Mouse (Mus musculus) ES-CJ7 (cell line): ENCODE measurements around the gene Maco1.
"Not testable (repeated sequence)": the region's sequence is repeated elsewhere in the genome, so short reads cannot be mapped to it uniquely, and the experiment has no call there.

Experiments
- DNase-seq: peaks from one replicate; pipeline ENCODE4 v3.0.0; 2011; ENCODE audit warnings: low read depth, low spot score

Maco1 gene

GRCm38 (mm10) chr4:134861884-134862283 lies 8.7 kb upstream of the Maco1 start:
- no peak for DNase-seq

- no peak for DNase-seq
Observed at GRCm38 (mm10) chr4:134858494-134858893, 5.3 kb upstream of the Maco1 start.

DNA sequence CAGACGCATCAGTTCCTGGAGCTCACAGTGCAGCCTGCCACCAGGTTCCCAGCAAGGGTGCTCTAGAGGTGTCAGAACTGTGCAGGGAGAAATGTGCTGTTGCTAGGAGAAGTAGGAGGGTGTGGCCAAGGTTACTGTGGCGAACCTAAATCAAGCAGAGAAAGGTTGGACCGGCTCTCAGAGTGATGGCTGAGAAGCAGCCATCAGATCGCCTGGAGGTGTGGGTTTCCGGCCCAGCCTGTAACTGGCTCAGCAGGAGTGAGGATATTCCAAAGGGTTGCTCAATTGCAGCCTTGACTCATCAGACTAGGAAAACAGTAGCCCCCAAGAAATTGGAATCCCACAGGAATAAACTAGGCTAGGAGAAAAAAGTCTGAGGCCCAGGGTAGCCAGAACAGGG lies 3.4 kb upstream of the Maco1 start:
- DNase-seq: peak; percentile 94

GRCm38 (mm10) chr4:134856056-134856455 lies 2.9 kb upstream of the Maco1 start:
- DNase-seq: no peak

- DNase-seq: no peak
Observed at GRCm38 (mm10) chr4:134855371-134855770, 2.2 kb upstream of the Maco1 start.

- peak; percentile 90 for DNase-seq
Observed at GRCm38 (mm10) chr4:134853637-134854485, 716 bp upstream of the Maco1 start.

GRCm38 (mm10) chr4:134852438-134853255 lies 498 bp downstream of the Maco1 start:
- no peak for DNase-seq

DNA sequence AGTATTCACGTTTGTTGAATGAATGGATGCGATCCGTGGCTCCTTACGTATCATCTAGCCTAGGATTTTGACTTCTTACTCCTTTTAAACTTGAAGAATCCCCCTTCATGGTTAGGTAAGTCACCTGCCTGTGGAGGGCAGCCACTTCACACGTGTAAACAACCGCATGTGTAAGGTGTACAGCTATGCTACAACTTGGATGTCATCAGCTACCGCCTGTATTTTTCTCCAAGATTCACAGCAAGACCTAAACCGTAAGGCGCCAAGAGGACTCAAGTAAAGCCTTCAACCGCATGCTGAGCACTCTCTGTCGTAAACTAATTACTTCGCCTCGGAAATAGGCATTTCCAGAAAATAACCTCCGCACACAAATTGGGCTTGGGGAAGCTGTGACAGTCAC lies 1.3 kb downstream of the Maco1 start:
- no peak for DNase-seq

- DNase-seq: no peak
Observed at GRCm38 (mm10) chr4:134851236-134851635, 1.9 kb downstream of the Maco1 start.

- no peak for DNase-seq
Observed at GRCm38 (mm10) chr4:134850551-134850950, 2.6 kb downstream of the Maco1 start.

DNA sequence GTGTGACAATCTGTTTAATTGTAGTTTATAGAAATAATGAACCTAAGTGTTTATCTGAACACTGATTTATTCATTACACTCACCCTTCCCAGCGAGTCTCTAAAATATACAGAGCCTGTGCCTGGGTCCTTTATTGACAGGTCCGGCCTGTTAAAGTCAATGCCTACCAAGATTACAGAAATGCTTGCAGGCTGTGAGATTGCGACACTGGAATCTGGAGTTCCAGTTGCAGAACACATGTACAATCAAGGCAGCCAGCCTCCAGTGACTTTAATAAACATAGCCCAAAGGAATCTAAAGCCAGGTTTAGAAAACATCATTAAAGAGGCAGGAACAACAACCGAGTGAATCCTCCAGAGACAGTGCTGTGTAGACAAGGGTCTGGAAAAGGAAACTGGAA lies 5.6 kb downstream of the Maco1 start:
- no peak for DNase-seq

DNA sequence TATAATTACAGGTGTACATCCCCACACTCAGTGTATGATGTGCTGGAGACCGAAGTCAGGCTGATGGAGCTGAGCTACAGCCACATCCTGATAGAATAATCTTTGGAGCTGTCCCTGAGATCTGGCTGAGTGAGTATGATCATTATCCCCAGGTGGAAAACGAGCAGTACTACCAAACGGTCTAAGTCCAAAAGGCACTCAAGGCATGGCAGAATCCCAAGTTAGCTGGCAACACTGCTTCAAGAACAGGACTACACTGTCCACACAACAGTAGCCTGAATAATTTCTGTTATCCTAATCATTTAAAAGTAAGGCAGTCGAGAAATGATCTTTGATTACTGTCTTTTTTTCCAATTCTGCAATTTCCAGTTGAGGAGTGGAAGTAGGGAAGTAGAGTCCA lies 9.6 kb downstream of the Maco1 start:
- DNase-seq: no peak

GRCm38 (mm10) chr4:134840231-134840630 lies 12.9 kb downstream of the Maco1 start:
- DNase-seq: no peak

DNA sequence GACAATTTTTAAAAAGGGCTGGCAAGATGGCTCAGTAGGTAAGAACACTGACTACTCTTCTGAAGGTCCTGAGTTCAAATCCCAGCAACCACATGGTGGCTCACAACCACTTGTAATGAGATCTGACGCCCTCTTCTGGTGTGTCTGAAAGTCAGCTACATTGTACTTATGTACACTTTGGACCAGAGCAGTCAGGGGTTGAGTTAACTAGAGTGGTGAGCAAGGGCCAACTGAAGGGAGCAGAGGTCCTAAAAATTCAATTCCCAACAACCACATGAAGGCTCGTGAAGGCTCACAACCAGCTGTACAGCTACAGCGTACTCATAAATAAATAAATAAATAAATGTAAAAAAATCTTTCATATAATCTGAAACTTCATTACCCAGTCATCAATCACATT lies 14.4 kb downstream of the Maco1 start:
- not testable (repeated sequence) for DNase-seq

GRCm38 (mm10) chr4:134838221-134838620 lies 14.9 kb downstream of the Maco1 start:
- DNase-seq: peak; percentile 59

- DNase-seq: no peak
Observed at GRCm38 (mm10) chr4:134835486-134835885, 17.7 kb downstream of the Maco1 start.

DNA sequence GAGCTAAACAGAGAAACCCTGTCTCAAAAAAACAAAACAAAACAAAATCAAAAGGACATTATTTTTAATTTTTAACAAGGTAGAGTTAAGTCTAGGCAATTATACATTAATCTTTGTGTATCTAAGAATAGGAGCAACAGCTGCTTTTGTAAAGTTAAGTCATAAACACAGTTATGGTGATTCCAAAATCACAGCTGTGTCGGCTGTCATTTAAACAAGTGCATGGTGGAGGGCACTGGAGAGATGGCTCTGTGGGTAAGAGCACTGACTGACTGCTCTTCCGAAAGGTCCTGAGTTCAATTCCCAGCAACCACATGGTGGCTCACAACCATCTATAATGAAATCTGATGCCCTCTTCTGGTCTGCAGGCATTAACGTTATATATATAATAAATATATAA lies 21.2 kb downstream of the Maco1 start:
- DNase-seq: no peak

DNA sequence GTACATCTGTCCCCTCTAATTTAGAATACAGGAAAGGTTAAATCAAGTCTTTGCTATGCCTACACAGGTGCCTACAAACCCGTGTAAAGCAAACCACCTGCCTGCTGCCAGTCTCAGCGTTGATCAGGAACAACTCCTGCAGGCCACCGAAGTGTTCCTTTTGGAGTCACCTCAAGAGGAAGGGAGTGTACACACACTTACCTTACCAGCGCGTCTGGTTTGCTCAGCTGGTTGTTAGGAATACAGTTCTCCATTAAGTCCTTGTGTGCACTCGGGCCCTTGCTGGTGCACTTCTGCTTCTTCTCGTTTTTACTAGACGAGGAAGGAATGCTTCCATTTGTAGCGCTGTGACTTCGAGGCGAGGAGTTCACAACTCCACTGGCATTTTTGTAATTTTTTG lies 25.3 kb downstream of the Maco1 start:
- no peak for DNase-seq

DNA sequence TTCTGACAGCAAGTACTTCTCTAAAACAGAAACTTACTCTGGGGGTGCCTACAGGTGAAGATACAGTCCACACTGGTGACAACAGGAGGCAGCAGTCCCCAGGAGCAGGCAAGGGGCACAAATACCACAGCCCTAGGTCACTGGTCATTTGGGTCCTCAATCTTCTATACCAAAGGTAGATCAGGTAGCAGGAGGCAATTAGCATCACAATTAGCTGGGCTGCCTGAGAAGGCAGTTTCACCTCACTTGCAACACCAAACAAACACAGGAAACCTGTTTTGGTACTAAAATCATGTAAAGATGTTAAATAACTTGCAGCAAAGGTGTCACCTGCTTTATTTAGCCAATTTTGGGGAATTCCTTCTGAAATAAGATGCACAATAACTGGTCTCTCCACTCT lies 26.8 kb downstream of the Maco1 start:
- peak; percentile 23 for DNase-seq

DNA sequence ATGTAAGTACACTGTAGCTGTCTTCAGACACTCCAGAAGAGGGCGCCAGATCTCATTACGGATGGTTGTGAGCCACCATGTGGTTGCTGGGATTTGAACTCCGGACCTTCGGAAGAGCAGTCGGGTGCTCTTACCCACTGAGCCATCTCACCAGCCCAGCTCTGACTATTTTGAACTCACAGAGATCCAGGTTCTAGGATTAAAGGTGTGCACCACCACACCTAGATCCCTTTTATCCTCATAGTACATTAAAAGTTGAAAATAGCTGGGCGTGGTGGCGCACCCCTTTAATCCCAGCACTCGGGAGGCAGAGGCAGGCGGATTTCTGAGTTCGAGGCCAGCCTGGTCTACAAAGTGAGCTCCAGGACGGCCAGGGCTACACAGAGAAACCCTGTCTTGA lies 27.3 kb downstream of the Maco1 start:
- DNase-seq: not testable (repeated sequence)

DNA sequence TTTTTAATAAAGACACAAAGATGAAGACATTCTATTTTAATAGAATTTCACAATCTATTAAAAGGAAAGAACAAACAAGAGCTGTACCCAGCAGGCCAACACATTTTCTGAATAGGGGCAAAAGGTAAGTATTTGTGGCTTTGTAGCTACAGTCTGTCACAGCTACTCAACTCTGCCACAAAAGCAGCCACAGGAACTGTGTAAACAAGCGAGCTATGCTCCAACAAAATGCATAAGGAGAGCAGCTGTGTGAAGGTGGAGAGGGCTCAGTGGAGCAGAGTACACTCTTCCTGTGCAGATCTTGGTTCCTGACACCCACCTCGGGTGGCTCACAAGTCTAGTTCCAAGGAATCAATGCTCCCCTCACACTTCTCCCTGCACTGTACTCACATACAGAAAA lies 29.6 kb downstream of the Maco1 start:
- no peak for DNase-seq

- DNase-seq: no peak
Observed at GRCm38 (mm10) chr4:134821061-134821460, 32.1 kb downstream of the Maco1 start.

DNA sequence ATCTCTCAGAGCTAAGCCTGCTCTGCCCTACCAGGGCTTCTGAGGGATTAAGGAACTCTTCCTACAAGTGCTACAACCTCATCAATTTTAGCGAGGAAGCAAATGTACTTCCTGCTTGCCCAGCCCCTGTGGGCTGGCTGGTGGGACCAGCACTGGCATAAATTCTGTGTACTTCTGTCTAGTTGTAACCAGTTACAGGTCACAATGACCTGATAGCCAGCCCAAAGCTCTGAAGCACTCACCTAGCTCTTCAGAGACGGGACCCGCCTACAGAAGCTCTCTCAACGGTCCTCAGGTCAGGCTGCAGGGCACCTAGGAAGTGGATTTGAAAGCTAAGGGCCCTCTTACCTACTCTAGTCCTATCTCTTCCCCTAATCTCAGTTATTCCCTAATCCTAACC lies 35.4 kb downstream of the Maco1 start:
- DNase-seq: peak; percentile 31
